Mouse (Mus musculus) activated CD4-positive, CD25-positive, alpha-beta regulatory T cell, adult 9 weeks (primary cell): ENCODE measurements around the gene Ccdc113. TPM values are rescaled to one million over a fixed set of nuclear protein-coding genes. Genes with fewer than 3 reads are reported as not detected.

Experiments
- polyA plus RNA-seq: library from polyadenylated mRNA; unstranded; fragments of 100-300 nt; shearing (Covaris generic); gene quantifications from one replicate; pipeline ENCODE4 v1.2.1, GENCODE M21; 2017

Gene Ccdc113
- not detected for polyA plus RNA-seq

GRCm38 (mm10) chr8:95533584-95534387 is at the start of gene Ccdc113:
Gene Ccdc113 (plus strand): TSS chr8:95534085.

GRCm38 (mm10) chr8:95490006-95490405 is 43.9 kb upstream of the Ccdc113 start, which contains the start of gene Csnk2a2:
Gene Csnk2a2 (minus strand): TSS chr8:95490039.

GRCm38 (mm10) chr8:95576240-95576639 is 42.4 kb downstream of the Ccdc113 start, which contains the start of gene Prss54:
Gene Prss54 (minus strand): TSS chr8:95576340.

Other genes starting within 250 kb of the Ccdc113 start
- not detected for gene Cngb1, start 227.5 kb upstream of the Ccdc113 start, polyA plus RNA-seq
- gene Tepp, start 223.5 kb upstream of the Ccdc113 start, polyA plus RNA-seq: not detected
- gene Zfp319, start 202.1 kb upstream of the Ccdc113 start, polyA plus RNA-seq: 8.7 TPM
- gene Usb1, start 201.8 kb upstream of the Ccdc113 start, polyA plus RNA-seq: 70.1 TPM
- gene Mmp15, start 181.8 kb upstream of the Ccdc113 start, polyA plus RNA-seq: 1.2 TPM
- gene Cfap20, start 99.2 kb upstream of the Ccdc113 start, polyA plus RNA-seq: 35.3 TPM
- 4.2 TPM for gene Csnk2a2, start 44.0 kb upstream of the Ccdc113 start, polyA plus RNA-seq
- gene Prss54, start 42.3 kb downstream of the Ccdc113 start, polyA plus RNA-seq: not detected
- 11.9 TPM for gene Gins3, start 99.4 kb downstream of the Ccdc113 start, polyA plus RNA-seq
- gene Ndrg4, start 142.9 kb downstream of the Ccdc113 start, polyA plus RNA-seq: 1.2 TPM
- gene Setd6, start 181.8 kb downstream of the Ccdc113 start, polyA plus RNA-seq: 10.6 TPM